Mouse (Mus musculus) liver, adult 2 months (tissue): ENCODE measurements around the gene Zbtb34.

Experiments
- CTCF ChIP-seq: fragments of 200-500 bp; IDR thresholded peaks from 2 replicates; pipeline ENCODE4 v1.5.1; 2011; ENCODE audit warnings: low read depth, low read length, control low read depth
- POLR2A ChIP-seq: fragments of 200-500 bp; IDR thresholded peaks from 2 replicates; pipeline ENCODE4 v1.6.1; 2011; ENCODE audit warnings: low read length, control low read depth; ENCODE audit not compliant: insufficient read depth; ENCODE audit errors: extremely low read depth

GRCm38 (mm10) chr2:33370777-33371647, 60.1 kb downstream of the Zbtb34 start, which contains the start of gene Ralgps1:
- TF ChIP-seq CTCF, result no peak
- no peak for TF ChIP-seq POLR2A
